Mouse (Mus musculus): ENCODE results near the gene Chd8. TPM values are rescaled to one million over a fixed set of nuclear protein-coding genes. Genes with fewer than 3 reads are reported as not detected.
"Not testable (repeated sequence)": the region's sequence is repeated elsewhere in the genome, so short reads cannot be mapped to it uniquely, and the experiment has no call there.

The Chd8 gene
- 23.9 and 27.1 TPM in 2 replicates for polyA plus RNA-seq (2015; fragmentation: Nextera tagmentation; extraction: Ambion mirVana)

DNA sequence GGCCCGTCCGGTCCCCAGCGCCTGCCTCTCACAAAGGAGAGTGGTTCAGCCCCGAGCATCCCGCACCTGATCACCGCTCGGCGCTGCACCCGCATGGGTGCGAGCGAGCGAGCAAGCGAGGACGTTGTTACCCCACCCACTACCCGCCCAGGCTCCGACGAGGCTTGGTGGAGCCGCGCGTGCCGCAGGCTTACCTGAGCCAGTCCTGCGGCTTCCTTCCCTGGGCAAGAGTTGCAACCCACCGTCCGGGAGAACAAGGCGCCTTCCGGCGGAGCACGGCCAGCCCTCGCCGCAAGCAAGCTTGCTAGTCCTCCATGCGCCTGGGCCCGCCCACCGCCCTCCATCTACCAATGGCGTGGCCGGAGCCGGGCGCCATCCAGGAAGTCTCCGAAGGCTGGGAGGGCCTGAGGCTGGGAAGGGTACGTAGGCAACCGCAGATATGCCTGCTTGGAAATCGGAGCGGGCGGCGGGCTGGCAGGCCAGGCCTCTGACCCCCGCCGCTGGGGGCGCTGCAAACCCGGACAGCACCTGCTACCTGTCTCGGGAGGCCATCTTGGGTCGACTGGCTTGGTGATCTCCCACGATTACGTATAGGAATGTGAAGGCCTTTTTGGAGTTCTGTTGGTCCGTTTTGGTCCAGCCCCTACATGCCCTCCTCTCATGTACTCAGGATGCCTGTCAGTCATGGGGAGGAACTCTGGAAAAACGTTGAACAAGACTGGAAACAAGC, at the start of gene Chd8:
Gene Chd8, minus strand, starts transcription at position 297 of the 730 bp plus-strand sequence.
- H3K4me3 ChIP-seq (replicated peaks), result peak within 1 kb of the TSS; percentile 91
- peak within 1 kb of the TSS; percentile 90 for H3K9ac ChIP-seq
- peak; percentile 100 for ATAC-seq
- under 1% methylated on average over 54 of the region's 54 CpGs for WGBS
- H3K4me1 ChIP-seq (replicated peaks), result peaks cover 9% of the 10 kb centered on the region; the same call in 1 of the 2 replicates
- H3K27ac ChIP-seq, result peak within 1 kb of the TSS; percentile 94
- H3K27me3 ChIP-seq (replicated peaks), result no peaks in the 10 kb centered on the region
- H3K36me3 ChIP-seq, result no peaks in the 10 kb centered on the region
- no peaks in the 10 kb centered on the region for H3K9me3 ChIP-seq
- peak within 1 kb of the TSS; percentile 68 for H3K4me2 ChIP-seq (replicated peaks)

DNA sequence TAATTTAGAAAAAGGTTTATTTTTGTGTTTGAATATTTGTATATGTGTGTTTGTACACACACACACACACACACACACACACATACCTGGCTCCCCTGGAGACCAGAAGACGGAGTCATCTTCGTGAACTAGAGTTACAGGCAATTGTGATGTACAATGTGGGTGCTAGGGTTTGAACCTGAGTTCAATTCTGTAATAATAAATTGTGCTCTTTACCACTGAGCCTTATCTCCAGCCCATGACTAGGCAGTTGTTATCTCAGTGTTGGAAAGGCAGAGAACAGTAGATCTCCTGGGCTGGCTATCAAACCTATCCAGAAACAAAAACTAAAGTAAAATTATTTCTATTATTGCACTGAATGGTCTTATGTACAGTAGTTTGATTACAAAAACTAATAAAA, 48.5 kb upstream of the Chd8 start:
- H3K27ac ChIP-seq, result no peak overlapping the region
- 0 out of 2 replicates have a peak, but pooled peaks cover 2% of the 10 kb centered on the region for H3K4me1 ChIP-seq (replicated peaks)
- no peak overlapping the region for H3K4me2 ChIP-seq (replicated peaks)
- ATAC-seq, result no peak
- no peaks in the 10 kb centered on the region for H3K36me3 ChIP-seq
- no peak overlapping the region for H3K4me3 ChIP-seq (replicated peaks)
- no peak overlapping the region for H3K9ac ChIP-seq
- H3K9me3 ChIP-seq, result no peaks in the 10 kb centered on the region
- 98% methylated on average over 2 of the region's 2 CpGs for whole genome bisulfite sequencing
- no peaks in the 10 kb centered on the region for H3K27me3 ChIP-seq (replicated peaks)

DNA sequence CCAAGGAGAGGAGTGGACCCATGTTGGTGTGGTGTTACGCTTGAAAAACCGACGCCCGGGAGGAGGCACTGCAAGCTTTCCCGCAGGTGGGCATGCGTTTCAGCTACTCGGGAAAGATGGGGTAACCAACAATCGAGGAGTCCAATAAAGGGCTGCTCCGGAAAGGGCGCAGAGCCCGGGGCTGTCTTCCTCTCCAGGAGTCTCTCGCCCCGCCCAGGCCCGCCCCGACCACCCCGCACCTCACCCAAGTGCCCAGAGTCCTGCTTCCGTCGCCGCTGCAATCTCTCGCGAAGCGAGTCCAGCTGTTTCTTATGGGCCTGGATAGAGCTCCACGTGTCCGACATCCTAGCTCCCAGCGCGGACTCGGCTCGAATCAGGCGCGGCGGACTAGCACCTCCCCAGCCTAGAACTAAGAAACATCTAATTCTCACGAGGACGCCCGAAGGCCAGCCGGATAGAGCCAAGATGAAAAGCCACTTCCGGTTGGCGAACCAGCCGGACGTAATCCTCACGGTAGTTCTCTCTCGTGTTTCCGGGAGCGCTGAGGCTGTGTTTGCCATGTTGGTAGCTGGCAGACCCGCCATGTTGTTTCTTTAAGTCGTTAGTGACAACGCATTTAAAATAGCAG, 47.2 kb upstream of the Chd8 start, which contains the start of gene Mettl3:
Gene Mettl3, minus strand, starts transcription at position 485 of the 628 bp plus-strand sequence.
- Histone ChIP-seq H3K9ac (peak within 1 kb of the TSS; percentile 62), H3K36me3 (peaks cover 7% of the 10 kb centered on the region), H3K4me1 (replicated peaks) (0 out of 2 replicates have a peak, but pooled peaks cover 2% of the 10 kb centered on the region), H3K4me3 (replicated peaks) (peak within 1 kb of the TSS; percentile 63), H3K27ac (peak within 1 kb of the TSS; percentile 92), H3K9me3 (no peaks in the 10 kb centered on the region), H3K27me3 (replicated peaks) (no peaks in the 10 kb centered on the region), H3K4me2 (replicated peaks) (peak within 1 kb of the TSS; percentile 61)
- under 1% methylated on average over 46 of the region's 46 CpGs for WGBS
- peak; percentile 98 for ATAC-seq

DNA sequence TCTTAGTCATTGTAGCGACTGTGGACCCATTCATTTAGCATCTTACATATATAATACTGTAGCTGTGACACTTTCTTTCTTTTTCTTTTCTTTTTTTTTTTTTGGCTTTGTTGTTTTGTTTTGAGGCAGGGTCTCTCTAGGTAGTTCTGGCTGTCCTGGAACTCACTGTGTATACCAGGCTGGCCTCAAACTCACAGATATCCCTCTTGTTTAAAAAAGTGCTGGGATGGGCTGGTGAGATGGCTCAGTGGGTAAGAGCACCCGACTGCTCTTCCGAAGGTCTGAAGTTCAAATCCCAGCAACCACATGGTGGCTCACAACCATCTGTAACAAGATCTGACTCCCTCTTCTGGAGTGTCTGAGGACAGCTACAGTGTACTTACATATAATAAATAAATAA, 45.9 kb upstream of the Chd8 start:
- H3K27ac ChIP-seq; H3K4me1 ChIP-seq (replicated peaks); ATAC-seq; H3K4me3 ChIP-seq (replicated peaks); H3K9me3 ChIP-seq; H3K9ac ChIP-seq; H3K27me3 ChIP-seq (replicated peaks): not testable (repeated sequence)
- Histone ChIP-seq H3K36me3 (peaks cover 17% of the 10 kb centered on the region), H3K4me2 (replicated peaks) (0 out of 2 replicates have a peak overlapping the region, but pooled peaks have one; percentile 61)
- WGBS, result 93% methylated on average over 3 of the region's 3 CpGs

DNA sequence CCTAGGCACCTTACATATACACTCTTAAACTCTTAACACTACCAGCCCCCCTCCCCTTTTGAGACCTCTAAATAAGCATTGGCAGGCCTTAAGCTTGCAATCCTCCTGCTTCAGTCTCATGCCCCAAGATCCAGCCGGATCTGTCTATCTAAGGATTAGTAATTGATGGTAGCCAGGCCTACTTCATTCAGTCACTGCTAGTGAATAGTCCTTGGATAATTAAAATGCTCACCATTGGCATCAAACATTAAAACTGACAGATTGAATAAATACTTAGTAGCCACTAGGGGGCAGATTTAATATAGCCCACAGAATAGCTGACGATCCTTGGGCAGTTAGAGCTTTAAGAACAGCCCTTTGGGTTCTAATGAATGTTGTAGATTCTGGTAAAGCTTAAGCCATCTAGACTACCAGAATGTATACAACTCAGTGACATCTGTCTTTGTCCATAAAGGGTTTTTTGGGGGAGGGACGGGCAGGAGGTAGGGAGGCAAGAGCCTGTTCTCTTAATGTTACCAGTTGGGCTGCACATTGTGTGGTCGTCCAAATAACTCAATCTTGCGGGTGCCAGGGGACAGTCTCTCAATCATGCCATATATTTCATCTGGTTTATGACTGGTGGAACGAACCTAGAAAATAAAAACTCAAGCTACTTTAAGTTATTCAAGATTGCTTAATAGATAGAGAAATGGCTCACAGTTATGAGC, 38.1 kb upstream of the Chd8 start:
- H3K27me3 ChIP-seq (replicated peaks), result no peaks in the 10 kb centered on the region
- no peak overlapping the region for H3K4me3 ChIP-seq (replicated peaks)
- 69% methylated on average over 6 of the region's 6 CpGs for WGBS
- no peaks in the 10 kb centered on the region for H3K9me3 ChIP-seq
- peak; percentile 56 for ATAC-seq
- H3K27ac ChIP-seq, result no peak overlapping the region
- no peak overlapping the region for H3K9ac ChIP-seq
- H3K4me2 ChIP-seq (replicated peaks), result no peak overlapping the region
- H3K4me1 ChIP-seq (replicated peaks), result no peaks in the 10 kb centered on the region
- H3K36me3 ChIP-seq, result peaks cover 40% of the 10 kb centered on the region

DNA sequence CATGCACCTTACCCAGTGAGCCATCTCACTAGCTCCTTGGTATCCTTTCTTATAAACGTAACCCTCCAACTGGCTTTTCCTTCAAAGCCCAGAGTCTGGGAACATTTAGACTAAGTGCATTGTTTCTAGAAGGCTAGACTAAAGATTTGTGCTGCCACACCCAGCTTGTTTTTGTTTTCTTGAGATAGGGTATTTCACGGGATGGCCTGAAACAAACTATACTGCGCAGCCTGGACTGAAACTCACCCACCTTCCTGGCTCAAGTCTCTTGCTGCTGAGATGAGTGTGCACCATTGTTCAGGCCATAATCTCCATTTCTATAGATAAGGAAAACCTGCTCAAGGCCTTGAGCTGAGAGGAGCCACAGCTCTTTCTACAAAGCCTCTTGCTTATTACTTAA, 26.6 kb upstream of the Chd8 start:
- no peaks in the 10 kb centered on the region for H3K9me3 ChIP-seq
- 0 out of 2 replicates have a peak, but pooled peaks cover 3% of the 10 kb centered on the region for H3K4me1 ChIP-seq (replicated peaks)
- H3K4me2 ChIP-seq (replicated peaks), result no peak overlapping the region
- ATAC-seq, result no peak
- WGBS, result 91% methylated on average over 3 of the region's 3 CpGs
- no peaks in the 10 kb centered on the region for H3K27me3 ChIP-seq (replicated peaks)
- H3K27ac ChIP-seq, result no peak overlapping the region
- H3K4me3 ChIP-seq (replicated peaks), result no peak overlapping the region
- peaks cover 15% of the 10 kb centered on the region; the same call in 1 of the 2 replicates for H3K36me3 ChIP-seq
- H3K9ac ChIP-seq, result no peak overlapping the region

DNA sequence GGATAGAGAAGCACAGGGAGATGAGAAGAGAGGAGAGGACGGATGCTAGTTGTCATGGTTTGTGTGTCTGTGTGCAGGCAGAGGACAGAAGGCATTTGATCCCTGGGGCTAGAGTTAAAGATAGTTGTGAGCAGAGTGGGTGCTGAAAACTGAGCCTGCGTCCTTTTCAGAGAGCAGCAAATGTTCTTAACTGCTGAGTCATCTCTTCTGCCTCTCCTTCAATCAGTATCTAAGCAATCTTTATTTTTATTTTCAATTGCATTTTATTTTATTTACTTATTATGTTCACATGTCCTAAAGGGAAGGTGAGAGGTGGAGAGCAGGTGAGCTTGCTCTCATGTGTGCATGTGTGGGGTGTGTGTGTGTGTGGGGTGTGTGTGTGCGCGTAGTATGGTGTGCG, 26.0 kb upstream of the Chd8 start:
- H3K27ac ChIP-seq, result no peak overlapping the region
- no peak overlapping the region for H3K4me2 ChIP-seq (replicated peaks)
- H3K9ac ChIP-seq, result no peak overlapping the region
- 0 out of 2 replicates have a peak, but pooled peaks cover 3% of the 10 kb centered on the region for H3K4me1 ChIP-seq (replicated peaks)
- peaks cover 15% of the 10 kb centered on the region; the same call in 1 of the 2 replicates for H3K36me3 ChIP-seq
- H3K4me3 ChIP-seq (replicated peaks), result no peak overlapping the region
- 94% methylated on average over 5 of the region's 5 CpGs for WGBS
- ATAC-seq, result no peak
- H3K27me3 ChIP-seq (replicated peaks), result no peaks in the 10 kb centered on the region
- H3K9me3 ChIP-seq, result no peaks in the 10 kb centered on the region

DNA sequence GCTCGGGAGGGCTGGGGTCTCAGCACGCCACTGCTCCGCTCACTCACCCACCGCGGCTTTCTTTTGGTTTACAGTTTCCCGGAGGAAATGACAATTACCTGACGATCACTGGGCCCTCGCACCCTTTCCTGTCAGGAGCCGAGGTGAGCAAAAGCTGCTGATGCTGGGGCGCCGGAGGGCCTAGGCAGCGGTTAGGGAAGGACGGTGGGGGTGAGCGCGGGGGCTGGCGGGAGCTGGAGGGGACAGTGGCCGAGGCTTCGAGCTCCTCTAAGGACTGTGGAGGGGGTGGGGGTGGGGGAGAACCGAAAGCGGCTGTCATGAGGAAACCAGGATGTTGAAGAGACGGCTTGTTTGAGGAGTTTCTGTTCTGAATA, 22.2 kb upstream of the Chd8 start:
- under 1% methylated on average over 21 of the region's 21 CpGs for WGBS
- no peaks in the 10 kb centered on the region for H3K27me3 ChIP-seq (replicated peaks)
- peak overlapping the region; percentile 77 for H3K4me3 ChIP-seq (replicated peaks)
- H3K9ac ChIP-seq, result peak overlapping the region; percentile 87
- H3K27ac ChIP-seq, result peak overlapping the region; percentile 89
- H3K4me2 ChIP-seq (replicated peaks), result peak overlapping the region; percentile 67
- H3K4me1 ChIP-seq (replicated peaks), result 0 out of 2 replicates have a peak, but pooled peaks cover 3% of the 10 kb centered on the region
- no peaks in the 10 kb centered on the region for H3K9me3 ChIP-seq
- no peak; the same call in 1 of the 2 replicates for ATAC-seq
- H3K36me3 ChIP-seq, result no peaks in the 10 kb centered on the region

DNA sequence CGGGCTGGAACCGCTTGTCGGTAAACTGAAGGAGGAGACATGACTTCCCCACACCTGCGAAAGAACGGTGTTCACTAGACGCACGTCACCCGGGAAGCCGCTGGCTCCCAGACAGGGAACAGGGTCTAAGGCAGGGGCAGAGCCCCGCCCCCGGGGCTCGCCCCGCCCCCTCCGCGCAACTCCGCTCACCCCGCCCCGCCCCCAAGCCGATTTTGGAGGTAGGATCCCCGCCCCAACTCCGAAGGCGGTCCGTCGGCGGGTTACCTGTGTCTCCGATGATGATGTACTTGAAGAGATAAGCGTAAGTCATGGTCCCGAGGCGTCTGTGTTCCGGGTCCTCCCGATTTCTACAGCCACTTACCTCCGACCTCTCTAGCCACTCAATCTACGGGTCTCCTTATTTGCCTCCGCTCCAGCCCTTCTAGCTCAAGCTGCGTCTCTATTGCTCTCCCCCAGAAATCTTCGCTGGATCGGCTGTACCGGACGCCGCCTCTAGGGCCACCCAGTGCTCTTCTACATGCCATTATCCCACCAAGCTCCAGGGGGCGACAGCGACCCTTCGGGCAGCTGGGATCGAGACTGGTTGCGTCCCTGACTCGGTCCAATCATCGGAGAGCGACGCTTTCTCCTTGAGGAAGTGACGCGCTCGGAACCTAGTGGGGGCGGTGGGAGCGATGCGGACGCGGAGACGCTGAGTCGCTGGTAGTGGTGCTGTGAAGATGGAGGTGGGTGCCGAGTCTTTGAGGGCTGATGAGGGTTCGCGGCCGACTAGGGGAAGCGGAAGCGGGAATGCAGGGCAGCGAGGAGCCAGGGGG, 21.6 kb upstream of the Chd8 start, which contains the start of the genes Tox4 and Rab2b:
Gene Tox4, plus strand, starts transcription at position 215 of the 815 bp plus-strand sequence.
Gene Rab2b, minus strand, starts transcription at position 614 of the 815 bp plus-strand sequence.
- Histone ChIP-seq H3K4me1 (replicated peaks) (0 out of 2 replicates have a peak, but pooled peaks cover 3% of the 10 kb centered on the region), H3K9me3 (no peaks in the 10 kb centered on the region), H3K4me2 (replicated peaks) (peak within 1 kb of the TSS; percentile 67), H3K27me3 (replicated peaks) (no peaks in the 10 kb centered on the region), H3K36me3 (no peaks in the 10 kb centered on the region), H3K27ac (peak within 1 kb of the TSS; percentile 89), H3K9ac (peak within 1 kb of the TSS; percentile 87), H3K4me3 (replicated peaks) (peak within 1 kb of the TSS; percentile 77)
- WGBS, result under 1% methylated on average over 62 of the region's 66 CpGs
- peak; percentile 99 for ATAC-seq

DNA sequence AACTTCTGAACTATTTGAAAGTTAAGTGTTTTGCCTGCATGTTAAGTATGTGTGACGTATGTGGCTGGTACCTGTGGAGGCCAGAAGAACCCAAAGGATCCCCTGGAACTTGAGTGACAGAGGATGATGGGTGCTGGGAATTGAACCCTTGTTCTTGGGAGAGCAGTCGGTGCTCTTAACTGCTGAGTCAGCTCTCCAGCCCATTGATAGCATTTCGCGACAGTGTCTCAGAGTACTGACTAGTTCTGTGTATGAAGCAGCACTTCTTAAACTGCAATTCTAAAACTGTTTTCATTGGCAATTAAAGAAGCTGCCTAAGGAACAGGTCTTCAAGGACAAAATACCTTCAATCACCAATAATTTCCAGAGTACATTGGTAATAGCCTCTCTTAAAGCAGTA, 19.6 kb upstream of the Chd8 start:
- H3K27me3 ChIP-seq (replicated peaks), result no peaks in the 10 kb centered on the region
- ATAC-seq, result no peak

DNA sequence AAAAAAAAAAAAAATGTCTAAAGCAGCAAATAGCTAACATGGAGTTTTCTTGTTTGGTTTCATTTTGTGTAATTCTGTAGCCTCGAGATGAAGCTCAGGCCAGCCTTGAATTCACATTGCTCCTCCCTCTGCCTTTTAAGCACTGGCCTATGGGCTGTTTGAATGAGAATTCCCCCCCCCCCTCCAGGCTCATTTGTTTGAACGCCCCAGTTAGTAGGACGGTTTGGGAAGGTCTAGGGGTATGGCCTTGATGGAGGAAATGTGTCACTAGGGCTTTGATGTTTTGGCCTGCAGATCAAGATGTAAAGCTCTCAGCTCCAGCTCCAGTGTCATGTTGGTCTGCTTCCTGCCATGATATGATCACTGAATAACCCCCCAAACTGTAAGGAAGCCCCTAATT, 15.2 kb upstream of the Chd8 start:
- Histone ChIP-seq H3K36me3 (no peaks in the 10 kb centered on the region), H3K9me3 (no peaks in the 10 kb centered on the region), H3K4me2 (replicated peaks) (no peak overlapping the region), H3K27me3 (replicated peaks) (no peaks in the 10 kb centered on the region), H3K4me1 (replicated peaks) (no peaks in the 10 kb centered on the region), H3K4me3 (replicated peaks) (no peak overlapping the region), H3K9ac (no peak overlapping the region), H3K27ac (no peak overlapping the region)
- 73% methylated on average over 3 of the region's 3 CpGs for WGBS
- no peak for ATAC-seq

More for the DNA sequence above, 19.6 kb upstream of the Chd8 start:
- Histone ChIP-seq H3K4me3 (replicated peaks) (no peak overlapping the region), H3K9ac (no peak overlapping the region), H3K4me2 (replicated peaks) (no peak overlapping the region), H3K9me3 (no peaks in the 10 kb centered on the region), H3K27ac (no peak overlapping the region), H3K4me1 (replicated peaks) (0 out of 2 replicates have a peak, but pooled peaks cover 3% of the 10 kb centered on the region), H3K36me3 (no peaks in the 10 kb centered on the region)
- WGBS, result 91% methylated on average over 4 of the region's 4 CpGs

Data from intestine, embryonic 15.5 days (tissue).